ENCODE assay signal across 7 mouse cellular contexts in genomic region chr6:65779689-65780233, GRCm38 (mm10). TPM values are rescaled to one million over a fixed set of nuclear protein-coding genes. Genes with fewer than 3 reads are reported as not detected.
A peak's percentile ranks its signal among the peaks of the same experiment; 100 is the strongest.
DNase-seq lines count a peak whose midpoint lies in the region; ATAC-seq and TF ChIP-seq lines count a peak whose summit lies in the region.

No protein-coding gene starts in this region.

- H3K4me2 ChIP-seq in lung, embryonic 14.5 days: peak overlapping the region; percentile 77
- H3K4me2 ChIP-seq in forebrain, embryonic 11.5 days (ENCODE audit: low read depth, low read length, severe bottlenecking): peak overlapping the region; percentile 67
- H3K4me2 ChIP-seq in stomach, embryonic 14.5 days (replicated peaks; ENCODE audit: low read depth, low read length): peak overlapping the region; percentile 77

- no peaks in the 10 kb centered on the region for H3K27me3 ChIP-seq in lung, embryonic 14.5 days (ENCODE audit: insufficient read depth, low read length)
- H3K27me3 ChIP-seq in forebrain, embryonic 11.5 days (ENCODE audit: control insufficient read depth, insufficient read depth, low read length): no peaks in the 10 kb centered on the region
- no peaks in the 10 kb centered on the region for H3K27me3 ChIP-seq in limb, embryonic 10.5 days (ENCODE audit: low read depth, poor library complexity, severe bottlenecking)
- H3K27me3 ChIP-seq in stomach, embryonic 14.5 days (ENCODE audit: control insufficient read depth, insufficient read depth, low read length): no peaks in the 10 kb centered on the region

- no peak for DNase-seq in lung, embryonic 14.5 days
- no peak for DNase-seq in lung, postnatal 14 days
- DNase-seq in forebrain, embryonic 11.5 days (ENCODE audit: low spot score): no peak
- no peak for DNase-seq in limb, embryonic 10.5 days (ENCODE audit: low spot score)
- DNase-seq in adrenal gland, adult (ENCODE audit: inconsistent age in 2 of 2, low spot score in 1 of 2): no peak
- no peak for DNase-seq in left cerebral cortex, adult 11 months (ENCODE audit: low spot score)

- peaks cover 10% of the 10 kb centered on the region; the same call in 1 of the 2 replicates for H3K4me1 ChIP-seq in lung, embryonic 14.5 days (ENCODE audit: insufficient read depth)
- no peaks in the 10 kb centered on the region; the same call in 1 of the 2 replicates for H3K4me1 ChIP-seq in forebrain, embryonic 11.5 days (replicated peaks; ENCODE audit: control insufficient read depth, insufficient read depth, low read length)
- H3K4me1 ChIP-seq in limb, embryonic 10.5 days: peaks cover 20% of the 10 kb centered on the region
- peaks cover 5% of the 10 kb centered on the region for H3K4me1 ChIP-seq in stomach, embryonic 14.5 days (ENCODE audit: control insufficient read depth, insufficient read depth, low read length)

- H3K9me3 ChIP-seq in lung, embryonic 14.5 days (ENCODE audit: low read depth, low read length): no peaks in the 10 kb centered on the region
- no peaks in the 10 kb centered on the region for H3K9me3 ChIP-seq in forebrain, embryonic 11.5 days (ENCODE audit: control insufficient read depth, low read length)
- H3K9me3 ChIP-seq in limb, embryonic 10.5 days (replicated peaks): no peaks in the 10 kb centered on the region
- no peaks in the 10 kb centered on the region for H3K9me3 ChIP-seq in stomach, embryonic 14.5 days (ENCODE audit: control insufficient read depth, low read depth, low read length)

- H3K36me3 ChIP-seq in lung, embryonic 14.5 days (ENCODE audit: insufficient read depth): no peaks in the 10 kb centered on the region
- no peaks in the 10 kb centered on the region for H3K36me3 ChIP-seq in forebrain, embryonic 11.5 days (ENCODE audit: control insufficient read depth, insufficient read depth, low read length)
- no peaks in the 10 kb centered on the region for H3K36me3 ChIP-seq in limb, embryonic 10.5 days
- H3K36me3 ChIP-seq in stomach, embryonic 14.5 days (ENCODE audit: control insufficient read depth, insufficient read depth, low read length): no peaks in the 10 kb centered on the region

- 0 out of 2 replicates have a peak, but pooled peaks have one; percentile 0 for ATAC-seq in lung, embryonic 14.5 days (ENCODE audit: insufficient read depth)
- ATAC-seq in forebrain, embryonic 11.5 days (replicated peaks; ENCODE audit: low FRiP score): no peak
- ATAC-seq in stomach, embryonic 14.5 days (ENCODE audit: insufficient number of reproducible peaks, insufficient read depth, low FRiP score, low read depth): no peak

- peak overlapping the region; percentile 67 for H3K4me3 ChIP-seq in lung, embryonic 14.5 days (ENCODE audit: low read depth, low read length)
- H3K4me3 ChIP-seq in forebrain, embryonic 11.5 days (ENCODE audit: low read depth, low read length): peak overlapping the region; percentile 50; the same call in 1 of the 2 replicates
- peak overlapping the region; percentile 73 for H3K4me3 ChIP-seq in limb, embryonic 10.5 days
- peak overlapping the region; percentile 60 for H3K4me3 ChIP-seq in stomach, embryonic 14.5 days (ENCODE audit: low read depth, low read length)

- no peak for TF ChIP-seq CTCF in lung, embryonic 14.5 days (IDR thresholded peaks at IDR 0.05; ENCODE audit: low read depth)

- 75% methylated on average over 4 of the region's 4 CpGs for WGBS in lung, embryonic 14.5 days
- WGBS in forebrain, embryonic 11.5 days: 87% methylated on average over 4 of the region's 4 CpGs
- WGBS in limb, embryonic 10.5 days: 90% methylated on average over 4 of the region's 4 CpGs
- 81% methylated on average over 4 of the region's 4 CpGs for WGBS in stomach, embryonic 14.5 days

- H3K9ac ChIP-seq in lung, embryonic 14.5 days: peak overlapping the region; percentile 88
- peak overlapping the region; percentile 80 for H3K9ac ChIP-seq in forebrain, embryonic 11.5 days (ENCODE audit: low read length)
- H3K9ac ChIP-seq in stomach, embryonic 14.5 days (replicated peaks; ENCODE audit: low read depth, low read length): peak overlapping the region; percentile 70

- H3K27ac ChIP-seq in lung, embryonic 14.5 days (ENCODE audit: low read depth): peak overlapping the region; percentile 83; the same call in 1 of the 2 replicates
- no peak overlapping the region for H3K27ac ChIP-seq in forebrain, embryonic 11.5 days (ENCODE audit: low read depth, low read length)
- peak overlapping the region; percentile 97 for H3K27ac ChIP-seq in limb, embryonic 10.5 days
- H3K27ac ChIP-seq in stomach, embryonic 14.5 days (ENCODE audit: low read length): peak overlapping the region; percentile 79; the same call in 1 of the 2 replicates

RNA-seq across cellular contexts. Expression of gene Prdm5, which starts 1.0 kb away (rescaled TPM):
- polyA plus RNA-seq in lung, embryonic 14.5 days (2014; fragmentation: Nextera tagmentation; extraction: Ambion mirVana): 23.5 and 25.0 TPM in 2 replicates
- 15.2 and 16.0 TPM in 2 replicates for polyA plus RNA-seq in forebrain, embryonic 11.5 days (2014; fragmentation: Nextera tagmentation; extraction: Ambion mirVana)
- 17.5 and 19.5 TPM in 2 replicates for polyA plus RNA-seq in limb, embryonic 10.5 days (2016; fragmentation: Nextera tagmentation; extraction: Ambion mirVana)
- polyA plus RNA-seq in stomach, embryonic 14.5 days (2014; fragmentation: Nextera tagmentation; extraction: Ambion mirVana): 27.0 and 28.7 TPM in 2 replicates
